Mouse (Mus musculus): ENCODE measurements around the gene Pde8b.

The Pde8b gene

DNA sequence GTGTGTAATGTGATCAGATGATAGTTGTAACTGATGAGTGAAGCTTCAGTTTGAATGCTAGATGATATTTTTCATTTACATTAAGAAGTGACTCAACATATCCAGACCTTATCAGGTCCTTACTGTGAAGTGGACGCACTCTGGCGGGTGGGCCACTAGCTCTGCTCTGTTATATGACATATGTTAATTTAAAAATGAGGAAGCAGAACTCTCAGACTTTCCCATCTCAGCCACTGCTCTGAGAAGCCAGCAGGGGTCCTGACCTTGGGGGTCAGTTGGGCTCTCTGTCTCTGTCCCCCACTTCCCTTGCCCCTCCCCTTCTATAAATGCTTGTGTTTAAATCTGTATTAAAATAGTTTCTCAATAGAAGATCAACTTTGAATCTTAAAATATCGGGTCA is 172.4 kb downstream of the Pde8b start:
- no peak for DNase-seq

DNA sequence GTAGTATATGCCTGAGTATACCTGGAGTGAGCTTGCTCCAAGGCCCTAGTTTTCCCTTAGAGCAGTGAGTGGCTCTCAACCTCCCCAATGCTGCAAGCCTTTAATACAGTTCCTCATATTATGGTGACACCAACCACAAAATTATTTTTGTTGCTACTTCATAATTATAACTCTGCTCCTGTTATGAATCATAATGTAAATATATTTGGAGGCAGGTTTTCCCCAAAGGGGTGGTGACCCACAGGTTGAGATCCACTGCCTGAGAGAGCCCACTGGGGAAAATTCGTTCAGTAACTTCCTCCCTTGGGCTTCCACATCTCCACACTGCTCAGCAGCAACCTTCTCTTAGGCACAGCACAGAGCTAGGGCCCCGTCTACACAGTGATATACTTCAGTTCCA is 174.0 kb downstream of the Pde8b start:
- DNase-seq: no peak

- no peak for DNase-seq
Observed at GRCm38 (mm10) chr13:95073445-95074172, 176.5 kb downstream of the Pde8b start.

DNA sequence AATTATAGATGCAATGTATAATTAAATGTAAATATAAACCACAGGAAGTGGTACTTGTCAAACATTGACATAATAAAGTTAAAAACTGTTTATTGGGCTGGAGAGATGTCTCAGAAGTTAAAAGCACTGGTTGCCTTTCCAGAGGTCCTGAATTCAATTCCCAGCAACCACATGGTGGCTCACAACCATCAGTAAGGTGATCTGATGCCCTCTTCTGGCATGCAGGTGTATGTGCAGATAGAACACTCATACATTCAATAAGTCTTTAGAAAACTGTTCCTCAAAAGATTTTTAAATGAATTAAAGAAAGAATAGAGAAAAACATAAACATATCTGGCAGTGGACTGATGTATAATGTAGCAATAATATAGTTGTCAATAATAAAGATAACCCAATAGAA is 179.9 kb downstream of the Pde8b start:
- DNase-seq: no peak

DNA sequence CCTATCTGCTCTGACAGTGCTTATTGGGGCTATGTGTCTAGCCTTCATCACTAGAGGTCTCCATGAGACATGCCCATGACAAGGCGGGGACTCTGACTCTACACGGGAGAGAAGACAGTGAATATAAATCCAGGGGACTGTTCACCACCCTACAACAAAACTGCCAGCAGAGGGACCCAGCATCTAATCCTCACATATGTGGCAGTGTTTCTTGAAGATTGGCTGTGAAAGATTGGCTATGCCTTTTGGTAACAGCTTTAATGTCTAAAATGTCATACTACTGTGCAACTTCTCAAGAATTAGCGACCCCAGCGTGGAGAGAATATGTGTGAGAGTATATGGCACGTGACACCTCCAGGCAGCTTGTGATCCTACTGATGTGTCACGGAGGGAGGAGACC is 182.3 kb downstream of the Pde8b start:
- DNase-seq: no peak

DNA sequence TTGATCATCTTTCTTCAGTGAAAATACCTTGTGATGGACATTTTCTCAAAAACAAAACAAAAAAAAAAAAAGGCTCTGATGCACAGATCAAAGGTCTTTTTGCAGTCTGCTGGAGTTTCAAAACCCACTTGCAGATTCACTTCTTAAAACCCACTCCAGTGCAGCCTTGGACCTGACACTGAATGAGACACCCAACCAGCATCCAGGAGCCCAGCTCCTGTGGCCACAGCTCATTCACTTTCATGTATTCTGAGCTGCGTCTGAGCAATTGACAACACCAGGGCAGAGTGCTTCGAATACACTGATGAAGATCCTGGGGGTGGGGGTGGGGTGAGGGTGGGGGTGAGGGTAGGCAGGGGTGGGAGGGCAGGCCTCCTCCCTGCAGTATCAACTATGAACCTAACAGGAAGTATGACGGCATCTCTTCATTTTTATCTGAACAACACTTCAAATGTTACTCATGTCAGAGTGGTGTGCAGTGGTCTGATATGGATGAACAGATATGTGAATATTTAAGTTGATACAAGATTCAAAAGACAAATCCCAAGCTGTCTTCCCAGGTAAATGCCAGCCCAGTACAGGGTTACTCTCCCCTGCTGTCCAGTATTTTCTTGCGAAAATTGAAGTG is 186.6 kb downstream of the Pde8b start:
- no peak for DNase-seq

DNA sequence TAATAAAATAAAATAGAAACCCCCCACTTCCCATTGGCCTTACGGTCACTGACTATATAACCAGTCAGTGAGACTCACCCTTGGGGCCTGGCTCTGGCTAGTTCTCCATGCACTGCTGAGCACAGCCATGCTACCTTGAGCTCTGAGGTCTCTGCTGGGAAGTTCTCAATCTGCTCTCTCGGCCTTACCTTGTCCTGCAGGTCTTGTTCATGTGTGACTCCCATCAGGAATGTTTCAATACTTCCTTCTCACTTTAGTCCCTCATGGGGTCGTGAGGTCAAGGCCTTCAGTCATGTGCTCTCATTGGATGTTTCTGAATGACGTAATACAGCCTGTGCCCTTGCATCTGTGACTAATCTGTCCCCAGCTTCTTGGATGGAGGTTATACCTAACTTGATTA is 191.3 kb downstream of the Pde8b start:
- no peak for DNase-seq

DNA sequence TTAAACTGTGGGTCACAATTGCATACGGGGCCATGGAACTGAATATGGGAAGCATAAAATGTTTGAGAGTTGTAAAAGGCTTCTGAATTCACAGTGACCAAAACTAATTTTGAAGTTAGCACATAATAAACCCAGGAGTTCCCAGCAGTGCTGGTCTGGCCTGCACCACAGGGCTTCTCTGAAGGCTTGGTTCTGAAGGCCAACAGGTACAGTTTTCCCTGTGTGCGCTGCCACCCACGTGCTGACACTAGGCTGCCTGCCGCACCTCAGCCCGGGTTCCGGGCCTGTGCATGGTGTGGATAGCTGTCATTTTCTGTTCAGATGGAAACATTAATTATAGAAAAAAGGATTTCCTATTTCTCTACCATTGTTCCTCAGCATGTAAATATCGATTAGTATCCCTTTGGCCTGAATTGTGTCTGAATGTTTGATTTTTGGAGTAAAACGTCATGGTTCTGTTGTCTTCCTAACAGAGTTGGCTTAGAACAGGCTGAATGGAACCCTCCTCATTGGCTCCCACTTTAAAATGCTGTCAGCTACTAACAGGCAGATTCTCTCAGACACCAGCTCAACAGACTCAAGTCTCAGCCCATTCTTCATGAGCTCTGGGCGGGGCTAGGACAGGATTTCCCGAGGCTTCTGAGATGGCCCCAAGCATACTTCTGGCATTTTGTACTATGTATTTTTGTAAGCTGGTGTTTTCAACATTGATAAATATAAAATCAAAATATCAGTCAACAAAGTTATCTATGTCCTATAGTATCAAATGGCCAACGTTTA is 193.4 kb downstream of the Pde8b start:
- no peak for DNase-seq

- DNase-seq: no peak
Observed at GRCm38 (mm10) chr13:95055742-95056388, 194.3 kb downstream of the Pde8b start.

DNA sequence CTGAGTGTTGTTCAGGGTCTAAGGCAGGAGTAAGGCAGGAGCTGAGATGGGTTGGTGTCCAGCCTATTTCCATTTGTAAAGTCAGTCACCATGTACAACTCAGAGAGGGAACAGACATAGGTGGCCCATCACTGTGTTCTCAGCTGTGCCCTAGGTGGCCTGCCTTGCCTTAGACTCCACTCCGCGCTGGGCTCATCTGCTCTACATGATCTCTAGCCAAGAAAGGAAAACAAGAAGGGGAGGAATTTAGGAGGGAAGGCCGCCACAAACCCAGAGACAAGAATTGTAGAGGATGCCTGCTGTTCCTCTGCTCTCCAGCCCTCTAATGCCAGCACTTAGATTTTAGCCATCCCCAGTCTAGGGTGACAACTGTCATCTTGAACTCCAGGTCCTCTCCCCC is 197.7 kb downstream of the Pde8b start:
- no peak for DNase-seq

DNA sequence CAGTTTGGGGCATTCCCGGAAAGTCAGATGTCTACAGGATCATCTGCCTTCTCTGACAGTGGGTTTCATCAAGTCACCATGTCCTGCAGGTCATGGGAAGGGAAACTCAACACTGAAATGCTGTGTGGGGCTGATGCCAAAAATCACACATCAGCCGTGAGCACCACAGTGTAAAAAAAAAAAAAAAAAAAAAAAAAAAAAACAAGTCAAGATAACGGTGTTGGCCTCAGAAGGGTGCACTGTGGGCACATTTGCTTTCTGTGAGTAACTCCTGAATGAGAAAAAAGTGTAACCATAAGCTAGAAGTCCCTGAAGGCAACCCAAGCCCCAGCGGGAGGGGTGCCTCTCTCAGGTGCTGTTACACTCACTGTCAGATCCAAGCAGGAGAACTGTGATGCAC is 199.7 kb downstream of the Pde8b start:
- no peak for DNase-seq

- no peak for DNase-seq
Observed at GRCm38 (mm10) chr13:95044108-95044507, 206.0 kb downstream of the Pde8b start.

GRCm38 (mm10) chr13:95040140-95040738 is 209.9 kb downstream of the Pde8b start:
- DNase-seq: no peak

- no peak for DNase-seq
Observed at GRCm38 (mm10) chr13:95038200-95038599, 211.9 kb downstream of the Pde8b start.

GRCm38 (mm10) chr13:95034715-95035114 is 215.4 kb downstream of the Pde8b start:
- no peak for DNase-seq

GRCm38 (mm10) chr13:95034094-95034493 is 216.0 kb downstream of the Pde8b start:
- DNase-seq: no peak

DNA sequence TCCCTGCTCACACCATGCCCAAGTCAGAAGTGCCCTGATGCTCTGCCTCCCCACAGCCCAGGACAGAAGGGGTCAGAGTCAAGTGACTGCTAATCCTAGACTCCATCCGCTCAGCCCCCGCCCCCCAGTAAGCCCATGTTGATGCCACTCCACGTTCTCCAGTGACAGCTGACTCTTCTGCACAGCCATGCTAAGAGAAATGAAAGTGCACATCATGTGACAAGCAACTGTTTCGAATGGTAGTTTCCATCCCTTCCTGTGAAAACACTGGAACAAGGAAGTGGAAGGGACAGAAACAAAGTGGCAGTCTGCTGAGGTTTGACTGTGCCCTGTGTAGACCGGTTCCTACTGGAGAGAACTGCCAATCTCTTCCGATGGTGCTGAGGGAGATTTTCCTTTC is 217.2 kb downstream of the Pde8b start:
- DNase-seq: no peak

DNA sequence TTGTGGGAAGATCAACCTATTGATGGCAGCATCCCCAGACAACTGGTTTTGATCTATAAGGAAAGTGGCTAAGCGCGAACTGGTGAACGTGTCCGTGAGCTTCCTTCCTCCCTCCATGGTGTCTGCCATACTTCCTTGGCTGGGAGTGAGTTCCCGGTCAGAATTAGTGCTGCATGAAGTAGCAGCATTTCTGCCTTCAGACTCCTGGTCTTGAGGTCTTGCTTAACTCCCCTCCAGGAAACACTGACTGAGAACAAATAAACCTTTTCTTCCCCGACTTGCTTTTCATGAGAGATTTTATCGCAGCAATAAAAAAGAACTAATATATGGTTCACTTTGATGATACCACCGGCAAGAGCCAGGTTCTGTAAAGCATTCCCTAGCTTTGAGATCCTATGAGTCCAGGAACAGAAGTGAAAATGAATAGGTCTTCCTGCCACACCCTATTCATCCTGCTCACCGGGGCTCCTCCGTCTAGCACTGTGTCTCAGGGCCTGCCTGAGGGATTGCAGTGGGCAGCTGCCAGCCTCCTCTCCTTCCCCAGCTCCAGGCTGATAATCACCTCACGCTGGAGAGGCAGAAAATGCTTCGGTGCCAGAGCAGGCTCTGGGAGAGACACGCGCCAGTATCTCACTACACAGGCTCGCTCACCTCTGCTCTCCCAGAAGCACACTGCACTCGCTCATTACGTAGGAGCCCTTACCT is 217.9 kb downstream of the Pde8b start:
- DNase-seq: no peak

- no peak for DNase-seq
Observed at GRCm38 (mm10) chr13:95030828-95031227, 219.3 kb downstream of the Pde8b start.

DNA sequence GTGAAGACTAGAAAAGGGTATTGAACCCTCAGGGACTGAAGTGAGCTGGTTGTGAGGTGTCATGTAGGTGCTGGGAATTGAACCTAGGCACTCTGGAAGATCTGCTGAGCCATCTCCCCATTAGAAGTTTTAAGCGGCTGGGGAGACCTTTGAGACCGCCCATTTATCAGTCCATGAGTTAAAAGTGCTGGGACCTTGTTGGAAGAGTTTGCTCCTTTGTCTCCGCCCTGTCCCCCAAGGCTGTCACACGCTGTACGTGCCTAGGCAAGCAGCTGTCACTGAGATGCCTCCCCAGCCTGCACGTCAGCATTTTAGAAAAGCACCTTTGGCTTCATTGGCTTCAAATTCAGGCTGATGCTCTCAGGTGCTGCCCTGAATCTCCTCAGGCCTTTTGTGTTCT is 229.9 kb downstream of the Pde8b start:
- no peak for DNase-seq

DNA sequence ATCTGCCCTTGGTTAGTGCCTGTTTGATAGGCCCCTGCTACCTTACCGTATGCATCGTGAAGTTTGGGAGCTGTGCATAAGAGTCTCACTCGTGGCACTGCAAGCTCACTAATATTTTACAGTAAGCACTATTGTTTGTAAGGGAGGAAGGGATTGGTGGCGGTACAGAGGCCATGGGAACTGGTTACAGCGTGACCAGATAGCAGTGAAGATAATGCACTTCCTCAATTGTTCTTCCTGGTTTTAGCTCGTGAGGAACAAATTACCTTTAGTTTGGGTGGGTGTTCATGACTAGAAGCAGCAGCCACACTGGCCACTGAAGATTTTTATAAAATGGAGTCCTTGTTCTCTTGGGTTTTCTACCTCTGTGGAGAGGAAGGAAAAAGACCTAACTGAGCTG is 230.8 kb downstream of the Pde8b start:
- no peak for DNase-seq

DNA sequence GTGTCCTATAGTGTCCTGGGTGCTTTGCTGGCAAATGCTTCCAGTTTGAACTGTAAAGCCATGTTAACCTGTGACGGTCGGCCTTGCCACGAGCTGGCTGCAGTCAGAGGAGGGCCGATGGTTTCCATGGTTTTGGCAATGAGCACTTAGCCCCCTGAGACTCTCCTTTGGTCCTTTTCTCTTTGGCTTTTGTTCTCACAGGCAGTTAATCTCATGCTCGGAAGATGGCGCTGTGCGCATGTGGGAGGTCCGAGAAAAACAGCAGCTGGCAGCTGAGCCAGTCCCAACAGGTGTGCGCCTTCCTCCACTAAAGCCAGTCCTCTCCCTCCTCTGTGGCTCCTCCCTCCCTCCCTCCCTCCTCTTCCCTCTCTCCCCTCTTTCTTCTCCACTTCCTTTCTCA is 232.2 kb downstream of the Pde8b start:
- DNase-seq: peak in 1 of 2 experiments; percentile 18
